Comparison of ENCODE assay signal across 8 mouse cellular contexts in genomic region chr5:41768382-41769040, GRCm38 (mm10). TPM values are rescaled to one million over a fixed set of nuclear protein-coding genes. Genes with fewer than 3 reads are reported as not detected.
DNase-seq lines count a peak whose midpoint lies in the region; ATAC-seq and TF ChIP-seq lines count a peak whose summit lies in the region.

No protein-coding gene starts in this region.

- peak; percentile 46; the same call in 1 of the 2 replicates for ATAC-seq in kidney, embryonic 15.5 days (replicated peaks; ENCODE audit: low FRiP score)
- peak; percentile 92 for ATAC-seq in monocyte, adult 5-6 weeks (replicated peaks; ENCODE audit: insufficient number of reproducible peaks, low FRiP score, low TSS enrichment, poor library complexity, severe bottlenecking)

- TF ChIP-seq POLR2A in bone marrow macrophage, adult 2 months (IDR thresholded peaks at IDR 0.05; ENCODE audit: borderline replicate concordance, low read depth, low read length), result no peak
- TF ChIP-seq POLR2A in embryonic fibroblast, embryonic 13.5 days (IDR thresholded peaks at IDR 0.05; ENCODE audit: low read depth, low read length), result no peak

- no peak overlapping the region for H3K27ac ChIP-seq in bone marrow macrophage, adult 2 months (ENCODE audit: insufficient read depth, low read depth, low read length)
- no peak overlapping the region for H3K27ac ChIP-seq in embryonic fibroblast, embryonic 13.5 days (ENCODE audit: insufficient read depth, low read length)
- H3K27ac ChIP-seq in heart, embryonic 10.5 days, result no peak overlapping the region
- no peak overlapping the region for H3K27ac ChIP-seq in kidney, embryonic 15.5 days

- peak overlapping the region; percentile 56 for H3K4me2 ChIP-seq in kidney, embryonic 15.5 days

- H3K9me3 ChIP-seq in heart, embryonic 10.5 days, result no peaks in the 10 kb centered on the region
- H3K9me3 ChIP-seq in kidney, embryonic 15.5 days (replicated peaks), result no peaks in the 10 kb centered on the region

- H3K36me3 ChIP-seq in heart, embryonic 10.5 days, result no peaks in the 10 kb centered on the region
- no peaks in the 10 kb centered on the region for H3K36me3 ChIP-seq in kidney, embryonic 15.5 days

- no peaks in the 10 kb centered on the region; the same call in 1 of the 2 replicates for H3K4me1 ChIP-seq in bone marrow macrophage, adult 2 months (ENCODE audit: control insufficient read depth, insufficient read depth, low read length)
- no peaks in the 10 kb centered on the region for H3K4me1 ChIP-seq in embryonic fibroblast, embryonic 13.5 days (ENCODE audit: control insufficient read depth, insufficient read depth, low read length)
- H3K4me1 ChIP-seq in heart, embryonic 10.5 days, result peaks cover 18% of the 10 kb centered on the region
- H3K4me1 ChIP-seq in kidney, embryonic 15.5 days, result peaks cover 24% of the 10 kb centered on the region

- 5% methylated on average over 21 of the region's 21 CpGs for WGBS in heart, embryonic 10.5 days
- 5% methylated on average over 21 of the region's 21 CpGs for WGBS in kidney, embryonic 15.5 days

- H3K9ac ChIP-seq in kidney, embryonic 15.5 days, result no peak overlapping the region

- peak overlapping the region; percentile 52 for H3K4me3 ChIP-seq in bone marrow macrophage, adult 2 months (ENCODE audit: insufficient read depth, low read length)
- no peak overlapping the region for H3K4me3 ChIP-seq in embryonic fibroblast, embryonic 13.5 days (ENCODE audit: insufficient read depth, low read length)
- H3K4me3 ChIP-seq in heart, embryonic 10.5 days, result peak overlapping the region; percentile 53
- H3K4me3 ChIP-seq in kidney, embryonic 15.5 days (replicated peaks), result peak overlapping the region; percentile 38

- TF ChIP-seq CTCF in bone marrow macrophage, adult 2 months (IDR thresholded peaks at IDR 0.05; ENCODE audit: low read depth, low read length), result peak; percentile 98
- peak; percentile 98 for TF ChIP-seq CTCF in embryonic fibroblast, embryonic 13.5 days (IDR thresholded peaks at IDR 0.05; ENCODE audit: borderline replicate concordance, insufficient read depth, low read length)

- peaks cover 47% of the 10 kb centered on the region for H3K27me3 ChIP-seq in heart, embryonic 10.5 days (ENCODE audit: insufficient read depth, poor library complexity, severe bottlenecking)
- H3K27me3 ChIP-seq in kidney, embryonic 15.5 days, result peaks cover 65% of the 10 kb centered on the region

- DNase-seq in 416B (ENCODE audit: low read depth), result peak; percentile 86
- peak; percentile 92 for DNase-seq in heart, embryonic 10.5 days (ENCODE audit: low spot score)
- DNase-seq in liver, result peak; percentile 81
- peak; percentile 75 to 92 for DNase-seq in spleen, postnatal 4 days (ENCODE audit: low spot score in 2 of 2)

RNA-seq across cellular contexts. Expression of gene Nkx3-2, which starts 4.2 kb away (rescaled TPM):
- not detected in 2 replicates for polyA plus RNA-seq in bone marrow macrophage, adult 2 months (2012; ENCODE audit: insufficient read depth, insufficient read length, missing spikeins)
- polyA plus RNA-seq in embryonic fibroblast, embryonic 13.5 days (2011; ENCODE audit: insufficient read length, low read depth, missing spikeins), result 0.67 and 1.0 TPM in 2 replicates
- polyA plus RNA-seq in heart, embryonic 10.5 days (2016; fragmentation: Nextera tagmentation; extraction: Ambion mirVana), result 0.48 and 2.7 TPM in 2 replicates
- not detected in 2 replicates for polyA plus RNA-seq in kidney, embryonic 15.5 days (2015; fragmentation: Nextera tagmentation; extraction: Ambion mirVana)
- total RNA-seq in monocyte, adult 5-6 weeks (2017), result not detected in 3 replicates
